Mouse (Mus musculus) left cerebral cortex, postnatal 4 days (tissue): ENCODE measurements around the gene Cdhr5. TPM values are rescaled to one million over a fixed set of nuclear protein-coding genes. Genes with fewer than 3 reads are reported as not detected.

Source experiments
- DNase-seq: peaks from one replicate; pipeline ENCODE4 v3.0.0-alpha.2; 2022
- intact Hi-C: fragments of 180-260 bp; cut with DNase I; formaldehyde crosslinking; loops from one replicate; pipeline ENCODE4 v1.15.1; 2025
- total RNA-seq, 2 experiments: library from RNA; stranded (reverse); gene quantifications; 2 replicates each; pipeline ENCODE4 v1.2.3; 2021

The Cdhr5 gene
- total RNA-seq: not detected

DNA sequence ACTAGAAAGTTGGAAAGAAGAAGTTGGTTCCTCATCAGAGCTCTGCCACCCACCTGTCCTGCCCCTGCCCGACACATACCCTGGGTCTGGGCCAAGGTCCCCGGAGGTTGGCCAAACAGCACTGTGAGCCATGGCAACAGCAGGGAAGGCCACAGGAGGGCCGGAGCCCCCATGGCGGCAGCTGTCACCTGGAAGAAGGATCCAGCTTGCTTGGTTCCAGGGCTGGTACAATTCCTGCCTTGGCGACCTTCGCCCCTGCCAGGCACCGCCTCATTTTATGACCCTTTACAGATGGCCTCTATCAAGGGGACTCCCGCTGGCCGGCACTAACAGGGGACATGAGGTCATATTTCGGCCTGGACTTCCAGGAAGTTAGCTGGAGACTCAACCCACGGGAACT, at the start of gene Cdhr5:
Gene Cdhr5, minus strand, starts transcription at position 241 of the 400 bp plus-strand sequence.
- intact Hi-C loops: no loop called here
- DNase-seq: no peak

GRCm38 (mm10) chr7:141324686-141325085, 48.1 kb upstream of the Cdhr5 start:
- intact Hi-C loops: loop anchor here (5.0 kb wide), 1 partner anchor 72 kb away; no protein-coding TSS in a partner anchor
- DNase-seq: no peak

GRCm38 (mm10) chr7:141319446-141319845, 42.9 kb upstream of the Cdhr5 start:
- no peak for DNase-seq
- intact Hi-C loops: no loop called here

GRCm38 (mm10) chr7:141317619-141318132, 41.1 kb upstream of the Cdhr5 start:
- no peak for DNase-seq
- intact Hi-C loops: no loop called here

DNA sequence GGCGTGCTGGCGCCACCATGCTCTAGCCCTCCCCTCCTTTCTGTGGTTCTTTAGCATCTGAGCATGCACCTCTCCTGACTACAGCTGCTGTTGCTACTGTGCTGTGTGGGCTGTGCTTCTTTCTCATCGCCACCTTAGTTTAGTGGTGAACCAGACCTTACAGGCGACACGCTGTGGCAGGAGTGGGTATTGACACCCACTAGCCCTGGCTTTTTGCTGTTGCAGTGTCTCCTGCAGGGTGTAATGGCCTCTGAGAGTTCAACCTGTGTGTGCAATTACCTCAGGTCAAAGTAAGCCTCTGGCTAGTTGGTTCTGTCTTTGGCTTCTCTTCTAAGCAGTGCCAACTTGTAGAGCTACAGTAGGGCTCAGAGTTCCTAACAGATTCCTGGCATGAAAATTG, 39.4 kb upstream of the Cdhr5 start:
- no peak for DNase-seq
- intact Hi-C loops: no loop called here

DNA sequence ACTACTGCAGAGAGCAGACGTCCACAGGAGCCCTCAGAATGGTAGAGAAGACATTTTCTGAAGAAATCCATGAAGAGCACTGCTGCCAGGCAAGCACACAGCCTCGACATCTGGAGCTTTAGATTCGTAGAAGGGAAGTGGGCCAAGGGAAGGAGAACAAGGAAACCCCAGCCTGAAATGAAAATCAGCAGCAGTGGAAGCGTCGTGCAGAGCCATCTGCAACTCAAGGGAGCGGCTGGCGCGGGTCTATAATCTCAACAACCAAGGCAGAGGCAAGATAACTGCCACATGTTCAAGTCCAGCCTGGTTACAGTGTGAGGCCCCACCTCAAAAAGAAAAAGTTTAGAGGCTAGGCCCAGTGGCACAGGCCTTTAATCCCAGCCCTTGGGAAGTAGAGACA, 38.5 kb upstream of the Cdhr5 start:
- DNase-seq: no peak

GRCm38 (mm10) chr7:141314416-141314815, 37.8 kb upstream of the Cdhr5 start:
- intact Hi-C loops: loop anchor here (5.0 kb wide), 1 partner anchor 72 kb away; no protein-coding TSS in a partner anchor
- no peak for DNase-seq

More for the DNA sequence above, 38.5 kb upstream of the Cdhr5 start:
- intact Hi-C loops: no loop called here

DNA sequence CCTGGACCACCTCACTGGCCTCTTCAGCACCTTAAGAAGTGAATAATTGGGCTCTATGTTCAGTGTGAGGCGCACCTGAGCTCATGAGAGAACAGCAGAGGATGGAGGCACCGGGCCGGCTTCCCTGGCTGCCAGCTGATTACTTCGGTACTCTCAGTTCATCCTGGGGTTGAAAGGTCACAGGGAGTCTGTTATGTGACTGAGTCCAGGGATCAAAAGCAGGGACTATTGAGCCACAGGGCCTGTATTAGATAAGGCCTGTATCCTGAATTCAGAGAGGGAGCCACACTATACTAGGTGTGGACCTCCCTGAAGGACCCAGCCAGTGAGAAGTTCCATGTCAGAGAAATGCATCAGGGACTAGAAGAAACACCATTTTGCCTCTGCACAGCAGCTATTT, 28.0 kb upstream of the Cdhr5 start:
- intact Hi-C loops: no loop called here
- no peak for DNase-seq

DNA sequence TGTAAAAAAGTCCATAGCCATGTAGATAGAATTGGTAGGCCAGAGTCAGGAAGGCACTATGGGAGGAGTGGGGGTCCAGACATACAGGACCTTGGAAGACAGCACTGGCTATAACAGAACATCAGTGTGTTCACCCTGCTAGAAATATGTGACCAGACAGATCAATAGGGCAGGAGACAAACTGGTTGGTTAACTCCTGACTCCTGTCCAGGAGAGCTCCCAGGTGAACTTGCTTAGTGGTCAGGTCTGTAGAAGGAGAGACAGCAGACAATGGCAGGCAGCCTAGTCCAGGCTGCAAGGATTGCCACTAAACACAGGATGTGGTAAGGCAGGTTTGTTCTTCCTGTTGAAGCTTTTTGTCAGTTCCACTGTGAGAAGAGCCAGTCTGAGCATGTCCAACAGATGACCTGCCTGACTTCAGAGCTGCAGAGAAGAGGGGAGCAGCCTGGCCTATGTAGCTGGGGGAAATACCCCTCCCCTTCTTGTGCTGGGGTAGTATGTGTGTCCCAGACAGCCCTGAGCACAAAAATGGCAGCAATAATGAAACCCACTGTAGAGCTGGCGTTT, 26.2 kb upstream of the Cdhr5 start:
- intact Hi-C loops: no loop called here
- no peak for DNase-seq

DNA sequence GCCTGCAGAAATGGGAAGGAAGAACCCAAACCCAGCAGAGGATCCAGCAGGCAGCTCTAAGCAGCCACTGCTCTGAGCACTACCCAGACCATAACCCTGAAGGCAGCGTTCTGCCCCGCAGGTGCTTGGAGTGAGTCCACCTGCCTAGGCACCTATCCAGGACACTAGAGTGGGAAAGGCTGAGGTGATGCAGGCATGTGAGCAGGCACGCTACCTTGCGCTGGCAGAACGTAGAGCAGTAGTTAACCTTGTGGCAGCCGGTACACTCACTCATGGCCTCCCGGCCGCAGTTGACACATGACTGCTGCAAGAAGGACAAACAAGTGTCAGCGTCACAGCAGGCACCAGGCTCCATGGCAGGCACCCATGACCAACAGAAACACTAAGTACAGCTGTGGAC, 24.8 kb upstream of the Cdhr5 start:
- no peak for DNase-seq
- intact Hi-C loops: no loop called here

DNA sequence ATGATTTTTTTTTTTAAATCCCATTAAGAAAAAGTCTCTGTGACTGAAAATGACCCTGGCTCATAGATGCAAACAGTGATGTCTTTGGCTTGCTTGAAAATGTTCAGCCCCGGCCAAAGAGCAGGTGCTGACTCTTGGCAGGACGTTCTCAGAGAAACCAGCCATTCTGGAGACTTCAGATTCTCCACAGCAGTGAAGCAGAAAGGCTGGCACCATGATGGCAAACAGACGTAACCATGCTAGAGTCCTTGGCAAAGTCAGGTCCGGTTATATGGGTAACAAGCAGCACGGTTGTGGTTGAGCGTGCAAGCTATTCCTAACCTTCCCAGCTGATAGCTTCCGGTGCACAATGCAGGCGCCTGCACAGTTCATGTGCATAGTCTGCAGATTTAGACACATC, 22.6 kb upstream of the Cdhr5 start:
- DNase-seq: peak; percentile 68
- intact Hi-C loops: no loop called here

DNA sequence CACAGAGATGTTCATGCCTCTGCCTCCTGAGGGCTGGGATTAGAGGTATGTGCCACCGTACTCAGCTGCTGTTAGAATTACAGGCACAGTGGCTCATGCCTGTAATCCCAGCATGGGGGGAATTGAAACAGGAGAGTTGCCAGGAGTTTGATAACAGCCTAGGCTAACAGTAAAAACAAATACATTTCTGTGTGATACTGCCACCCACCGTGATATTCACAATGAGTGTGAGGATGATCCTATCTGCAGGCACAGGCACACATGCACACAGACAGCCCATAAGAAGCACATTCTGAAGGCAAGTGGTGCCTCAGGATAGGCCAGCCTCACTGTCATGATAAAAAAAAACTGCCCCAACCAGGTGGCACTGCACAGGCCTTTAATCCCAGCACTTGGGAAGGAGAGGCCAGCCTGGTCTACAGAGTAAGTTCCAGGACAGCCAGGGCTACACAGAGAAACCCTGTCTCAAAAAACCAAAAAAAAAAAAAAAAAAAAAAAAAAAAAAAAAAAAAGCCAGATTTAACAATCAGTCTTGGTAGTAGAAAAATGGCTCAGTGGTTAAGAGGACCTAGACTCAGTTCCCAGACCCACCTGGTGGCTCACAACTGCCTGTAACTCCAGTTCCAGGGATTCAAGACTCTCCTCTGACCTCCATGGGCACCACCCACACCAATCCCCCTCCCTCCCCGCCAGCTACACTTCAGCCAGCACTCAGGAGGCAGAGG, 21.5 kb upstream of the Cdhr5 start:
- intact Hi-C loops: no loop called here
- no peak for DNase-seq

DNA sequence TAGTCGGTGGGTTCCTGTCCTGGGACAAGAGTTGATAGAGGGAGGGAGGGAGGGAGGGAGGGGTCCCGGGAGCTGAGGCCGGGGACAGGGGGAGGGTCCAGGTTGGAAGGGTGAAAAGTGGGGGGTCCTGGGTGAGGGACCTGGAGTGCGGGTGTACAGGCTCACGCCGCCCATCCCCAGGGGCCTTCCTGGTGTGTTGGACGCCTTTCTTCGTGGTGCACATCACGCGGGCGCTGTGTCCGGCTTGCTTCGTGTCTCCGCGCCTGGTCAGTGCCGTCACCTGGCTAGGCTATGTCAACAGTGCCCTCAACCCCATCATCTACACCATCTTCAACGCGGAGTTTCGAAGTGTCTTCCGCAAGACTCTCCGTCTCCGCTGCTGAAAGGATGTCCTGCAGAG, 17.9 kb upstream of the Cdhr5 start:
- DNase-seq: no peak
- intact Hi-C loops: no loop called here

DNA sequence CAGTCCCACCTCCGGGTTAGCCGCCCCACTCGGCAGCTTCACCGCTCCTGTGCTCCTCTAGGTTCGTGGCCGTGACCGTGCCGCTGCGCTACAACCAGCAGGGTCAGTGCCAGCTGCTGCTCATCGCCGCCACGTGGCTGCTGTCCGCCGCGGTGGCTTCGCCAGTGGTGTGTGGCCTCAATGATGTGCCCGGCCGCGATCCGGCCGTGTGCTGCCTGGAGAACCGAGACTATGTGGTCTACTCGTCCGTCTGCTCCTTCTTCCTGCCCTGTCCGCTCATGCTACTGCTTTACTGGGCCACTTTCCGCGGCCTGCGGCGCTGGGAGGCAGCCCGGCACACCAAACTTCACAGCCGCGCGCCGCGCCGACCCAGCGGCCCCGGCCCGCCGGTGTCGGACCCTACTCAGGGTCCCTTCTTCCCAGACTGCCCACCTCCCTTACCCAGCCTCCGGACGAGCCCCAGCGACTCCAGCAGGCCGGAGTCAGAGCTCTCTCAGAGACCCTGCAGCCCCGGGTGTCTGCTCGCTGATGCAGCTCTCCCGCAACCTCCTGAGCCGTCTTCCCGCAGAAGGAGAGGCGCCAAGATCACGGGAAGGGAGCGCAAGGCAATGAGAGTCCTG, 17.4 kb upstream of the Cdhr5 start:
- intact Hi-C loops: no loop called here
- peak; percentile 47 for DNase-seq

GRCm38 (mm10) chr7:141292583-141293388, 16.2 kb upstream of the Cdhr5 start:
- no peak for DNase-seq
- intact Hi-C loops: no loop called here

DNA sequence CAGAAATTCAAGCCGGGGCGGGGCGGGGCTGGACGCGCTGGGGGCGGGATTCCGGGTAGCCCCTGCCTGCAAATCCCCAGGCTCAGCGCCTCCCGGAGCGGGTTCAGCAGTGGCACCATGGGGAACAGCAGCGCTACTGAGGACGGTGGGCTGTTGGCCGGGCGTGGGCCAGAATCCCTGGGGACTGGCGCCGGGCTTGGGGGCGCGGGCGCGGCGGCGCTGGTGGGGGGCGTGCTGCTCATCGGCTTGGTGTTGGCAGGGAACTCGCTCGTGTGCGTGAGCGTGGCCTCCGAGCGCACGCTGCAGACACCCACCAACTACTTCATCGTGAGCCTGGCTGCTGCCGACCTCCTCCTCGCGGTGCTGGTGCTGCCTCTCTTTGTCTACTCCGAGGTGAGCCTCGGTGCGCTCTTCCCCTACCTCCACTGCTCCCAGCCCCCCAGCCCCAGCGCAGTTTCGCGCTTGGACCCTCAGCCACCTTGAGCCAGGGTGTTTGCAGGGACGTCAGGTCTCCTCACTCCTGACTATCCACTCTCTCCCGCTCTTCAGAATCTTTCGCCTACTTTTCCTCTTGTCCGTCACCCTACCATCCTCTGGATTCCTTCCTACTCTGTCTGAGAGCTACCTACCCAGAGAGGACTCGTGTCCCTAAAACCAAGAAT, 15.5 kb upstream of the Cdhr5 start, which contains the start of gene Drd4:
Gene Drd4, plus strand, starts transcription at position 86 of the 662 bp plus-strand sequence.
- intact Hi-C loops: no loop called here
- DNase-seq: peak; percentile 22

DNA sequence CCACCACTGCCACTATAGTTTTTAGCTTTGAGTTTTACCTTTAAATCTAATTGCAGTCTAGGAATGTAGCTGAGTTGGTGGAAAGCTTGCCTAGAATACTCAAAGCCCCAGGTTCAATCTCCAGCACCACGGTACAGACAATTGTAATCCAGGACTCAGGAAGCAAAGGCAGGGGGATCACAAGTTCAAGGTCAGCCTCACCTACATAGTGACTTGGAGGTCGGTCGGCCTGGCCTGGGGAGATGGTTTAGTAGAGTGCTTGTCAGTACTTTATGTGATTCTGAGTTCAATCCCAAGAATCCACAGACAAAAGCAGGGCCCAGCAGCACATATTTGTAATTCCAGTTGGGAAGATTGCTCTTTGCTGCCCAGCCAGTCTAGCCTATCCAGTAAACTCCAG, 11.5 kb upstream of the Cdhr5 start:
- intact Hi-C loops: no loop called here
- DNase-seq: no peak

DNA sequence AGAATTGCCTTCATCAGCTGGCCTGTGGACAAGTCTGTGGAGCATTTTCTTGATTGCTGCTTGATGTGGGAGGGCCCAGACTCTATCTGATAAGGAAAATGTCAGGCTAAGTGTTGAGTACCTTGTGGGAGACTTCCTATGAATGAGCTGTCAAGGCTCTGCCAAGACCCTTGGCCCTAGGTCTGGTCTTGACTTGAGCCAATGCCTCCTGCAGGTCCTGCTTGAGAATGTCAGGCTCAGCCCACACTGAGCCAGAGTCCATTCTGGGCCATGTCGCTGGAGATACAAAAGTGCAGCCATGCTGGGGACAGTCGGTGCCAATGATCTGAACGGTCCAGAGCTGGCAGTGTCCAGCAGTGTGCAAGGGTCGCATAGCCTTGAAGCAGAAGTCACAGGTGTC, 6.2 kb upstream of the Cdhr5 start:
- intact Hi-C loops: no loop called here
- no peak for DNase-seq

- intact Hi-C loops: no loop called here
- no peak for DNase-seq
Observed at GRCm38 (mm10) chr7:141281442-141281841, 4.9 kb upstream of the Cdhr5 start.

DNA sequence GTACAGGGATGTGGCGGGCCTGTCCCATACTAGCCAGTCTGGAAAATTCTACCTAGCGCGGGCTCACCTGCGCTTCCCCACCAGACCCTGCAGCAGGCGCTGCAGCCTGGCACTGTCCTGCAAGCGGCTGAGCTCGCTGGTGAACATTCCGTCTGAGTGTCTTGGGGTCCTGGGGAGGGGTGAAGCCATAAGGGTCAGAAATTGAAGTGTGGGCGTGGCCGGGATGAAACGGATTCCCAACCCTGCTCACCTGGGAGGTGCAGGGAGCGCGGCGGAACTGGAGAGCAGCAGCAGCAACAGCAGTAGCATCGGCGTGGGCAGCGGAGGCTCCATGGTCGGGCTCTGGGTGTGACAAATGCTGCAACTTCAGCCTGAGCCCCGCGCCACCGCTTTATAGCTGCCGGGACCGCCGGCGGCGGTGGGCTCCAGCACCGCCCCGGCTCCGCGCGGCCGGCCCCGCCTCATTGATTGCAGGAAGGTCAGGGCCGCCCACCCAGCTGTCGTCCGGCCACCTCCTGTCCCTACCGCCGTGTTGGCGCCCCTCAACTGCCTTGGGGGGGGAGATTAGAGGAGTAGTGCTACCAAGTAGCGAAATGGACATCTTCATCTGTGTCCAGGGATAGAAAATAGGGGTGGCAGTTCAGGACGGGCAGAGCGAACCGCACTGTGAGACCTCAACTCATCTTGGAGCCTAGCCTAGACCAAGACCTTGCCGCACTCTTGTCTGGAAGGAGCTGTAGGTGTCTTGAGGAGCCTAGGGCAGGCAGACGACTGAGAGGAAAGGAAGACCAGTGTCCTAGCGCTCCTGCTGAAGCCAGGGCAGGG, 2.4 kb upstream of the Cdhr5 start, which contains the start of gene Sct:
Gene Sct, minus strand, starts transcription at position 368 of the 825 bp plus-strand sequence.
- DNase-seq: peak; percentile 58
- intact Hi-C loops: no loop called here
